Mouse (Mus musculus) large intestine, adult 2 months (tissue): ENCODE measurements around the gene 6030445D17Rik. TPM values are rescaled to one million over a fixed set of nuclear protein-coding genes. Genes with fewer than 3 reads are reported as not detected.

Experiments used
- polyA plus RNA-seq: library from polyadenylated mRNA; depleted of rRNA; stranded (reverse); fragments of >200 nt; gene quantifications from 2 replicates; pipeline ENCODE4 v1.2.3, GENCODE M21; 2012; rRNA removed

Gene 6030445D17Rik
- polyA plus RNA-seq, 1 experiment = 0.46 TPM

Other genes with a start within 250 kb of the 6030445D17Rik start
- gene Tcea3, start 214.5 kb upstream of the 6030445D17Rik start, polyA plus RNA-seq = 15.3 and 18.2 TPM in 2 replicates
- 6.8 and 11.7 TPM in 2 replicates for gene Zfp46, start 177.6 kb upstream of the 6030445D17Rik start, polyA plus RNA-seq
- gene Hnrnpr, start 151.3 kb upstream of the 6030445D17Rik start, polyA plus RNA-seq = 7.8 and 9.1 TPM in 2 replicates
- gene Htr1d, start 38.7 kb upstream of the 6030445D17Rik start, polyA plus RNA-seq = 0.05 and 0.16 TPM in 2 replicates
- 18.1 and 27.4 TPM in 2 replicates for gene Luzp1, start 7.5 kb downstream of the 6030445D17Rik start, polyA plus RNA-seq
- 23.9 and 26.0 TPM in 2 replicates for gene Kdm1a, start 140.5 kb downstream of the 6030445D17Rik start, polyA plus RNA-seq
- gene Tex46, start 148.2 kb downstream of the 6030445D17Rik start, polyA plus RNA-seq = not detected in 2 replicates
- 0.07 TPM in 1 of 2 replicates, not detected in the other for gene Lactbl1, start 160.4 kb downstream of the 6030445D17Rik start, polyA plus RNA-seq